Mouse (Mus musculus): Measurements from ENCODE around the gene Olfr68. TPM values are rescaled to one million over a fixed set of nuclear protein-coding genes. Genes with fewer than 3 reads are reported as not detected.

Gene Olfr68
- polyA plus RNA-seq (2015; fragmentation: Nextera tagmentation; extraction: Ambion mirVana) = 0.02 TPM in 1 of 2 replicates, not detected in the other

GRCm38 (mm10) chr7:103779598-103779997 is at the start of gene Olfr68:
Gene Olfr68, minus strand, starts transcription at chr7:103779698.

GRCm38 (mm10) chr7:103827808-103828207 is 48.3 kb upstream of the Olfr68 start, which contains the start of gene Hbb-bs:
Gene Hbb-bs, minus strand, starts transcription at chr7:103828096.

GRCm38 (mm10) chr7:103813766-103814165 is 34.3 kb upstream of the Olfr68 start, which contains the start of gene Hbb-bt:
Gene Hbb-bt, minus strand, starts transcription at chr7:103813996.

GRCm38 (mm10) chr7:103791721-103792120 is 12.2 kb upstream of the Olfr68 start, which contains the start of gene Olfr67:
Gene Olfr67, minus strand, starts transcription at chr7:103791821.

GRCm38 (mm10) chr7:103771494-103771893 is 8.0 kb downstream of the Olfr68 start, which contains the start of gene Olfr69:
Gene Olfr69, minus strand, starts transcription at chr7:103771594.

GRCm38 (mm10) chr7:103757233-103757632 is 22.3 kb downstream of the Olfr68 start, which contains the start of gene Olfr630:
Gene Olfr630, minus strand, starts transcription at chr7:103757333.

GRCm38 (mm10) chr7:103744843-103745242 is 34.7 kb downstream of the Olfr68 start, which contains the start of gene Olfr629:
Gene Olfr629, minus strand, starts transcription at chr7:103744943.

GRCm38 (mm10) chr7:103730074-103730473 is 49.4 kb downstream of the Olfr68 start, which contains the start of gene Olfr628:
Gene Olfr628, plus strand, starts transcription at chr7:103730374.

Other genes starting within 250 kb of the Olfr68 start
- not detected in 2 replicates for gene Olfr612, start 237.0 kb downstream of the Olfr68 start, polyA plus RNA-seq (2015; fragmentation: Nextera tagmentation; extraction: Ambion mirVana)
- gene Olfr613, start 231.6 kb downstream of the Olfr68 start, polyA plus RNA-seq (2015; fragmentation: Nextera tagmentation; extraction: Ambion mirVana) = not detected in 2 replicates
- not detected in 2 replicates for gene Olfr615, start 223.6 kb downstream of the Olfr68 start, polyA plus RNA-seq (2015; fragmentation: Nextera tagmentation; extraction: Ambion mirVana)
- gene Olfr616, start 210.6 kb downstream of the Olfr68 start, polyA plus RNA-seq (2015; fragmentation: Nextera tagmentation; extraction: Ambion mirVana) = not detected in 2 replicates
- gene Olfr617, start 206.6 kb downstream of the Olfr68 start, polyA plus RNA-seq (2015; fragmentation: Nextera tagmentation; extraction: Ambion mirVana) = not detected in 2 replicates
- gene Olfr618, start 189.6 kb downstream of the Olfr68 start, polyA plus RNA-seq (2015; fragmentation: Nextera tagmentation; extraction: Ambion mirVana) = not detected in 2 replicates
- gene Olfr619, start 179.1 kb downstream of the Olfr68 start, polyA plus RNA-seq (2015; fragmentation: Nextera tagmentation; extraction: Ambion mirVana) = not detected in 2 replicates
- gene Olfr620, start 167.2 kb downstream of the Olfr68 start, polyA plus RNA-seq (2015; fragmentation: Nextera tagmentation; extraction: Ambion mirVana) = not detected in 2 replicates
- gene Olfr622, start 137.0 kb downstream of the Olfr68 start, polyA plus RNA-seq (2015; fragmentation: Nextera tagmentation; extraction: Ambion mirVana) = not detected in 2 replicates
- not detected in 2 replicates for gene Olfr623, start 116.0 kb downstream of the Olfr68 start, polyA plus RNA-seq (2015; fragmentation: Nextera tagmentation; extraction: Ambion mirVana)
- gene Olfr624, start 108.5 kb downstream of the Olfr68 start, polyA plus RNA-seq (2015; fragmentation: Nextera tagmentation; extraction: Ambion mirVana) = 0.02 and 0.08 TPM in 2 replicates
- gene Olfr625-ps1, start 97.0 kb downstream of the Olfr68 start, polyA plus RNA-seq (2015; fragmentation: Nextera tagmentation; extraction: Ambion mirVana) = not detected in 2 replicates
- not detected in 2 replicates for gene Olfr243, start 65.0 kb downstream of the Olfr68 start, polyA plus RNA-seq (2015; fragmentation: Nextera tagmentation; extraction: Ambion mirVana)
- gene Olfr628, start 49.3 kb downstream of the Olfr68 start, polyA plus RNA-seq (2015; fragmentation: Nextera tagmentation; extraction: Ambion mirVana) = not detected in 2 replicates
- 0.14 and 0.19 TPM in 2 replicates for gene Olfr629, start 34.8 kb downstream of the Olfr68 start, polyA plus RNA-seq (2015; fragmentation: Nextera tagmentation; extraction: Ambion mirVana)
- gene Olfr630, start 22.4 kb downstream of the Olfr68 start, polyA plus RNA-seq (2015; fragmentation: Nextera tagmentation; extraction: Ambion mirVana) = not detected in 2 replicates
- gene Olfr69, start 8.1 kb downstream of the Olfr68 start, polyA plus RNA-seq (2015; fragmentation: Nextera tagmentation; extraction: Ambion mirVana) = 0.05 TPM in 1 of 2 replicates, not detected in the other
- not detected in 2 replicates for gene Olfr67, start 12.1 kb upstream of the Olfr68 start, polyA plus RNA-seq (2015; fragmentation: Nextera tagmentation; extraction: Ambion mirVana)
- gene Hbb-bt, start 34.3 kb upstream of the Olfr68 start, polyA plus RNA-seq (2015; fragmentation: Nextera tagmentation; extraction: Ambion mirVana) = 27,857 and 31,285 TPM in 2 replicates
- 96,477 and 101,005 TPM in 2 replicates for gene Hbb-bs, start 48.4 kb upstream of the Olfr68 start, polyA plus RNA-seq (2015; fragmentation: Nextera tagmentation; extraction: Ambion mirVana)
- gene Hbb-bh2, start 60.8 kb upstream of the Olfr68 start, polyA plus RNA-seq (2015; fragmentation: Nextera tagmentation; extraction: Ambion mirVana) = not detected in 2 replicates
- 1.3 and 1.9 TPM in 2 replicates for gene Hbb-bh1, start 63.5 kb upstream of the Olfr68 start, polyA plus RNA-seq (2015; fragmentation: Nextera tagmentation; extraction: Ambion mirVana)
- gene Hbb-y, start 73.5 kb upstream of the Olfr68 start, polyA plus RNA-seq (2015; fragmentation: Nextera tagmentation; extraction: Ambion mirVana) = 2.9 and 3.0 TPM in 2 replicates
- gene Olfr66, start 106.6 kb upstream of the Olfr68 start, polyA plus RNA-seq (2015; fragmentation: Nextera tagmentation; extraction: Ambion mirVana) = not detected in 2 replicates
- 0.02 TPM in 1 of 2 replicates, not detected in the other for gene Olfr64, start 114.8 kb upstream of the Olfr68 start, polyA plus RNA-seq (2015; fragmentation: Nextera tagmentation; extraction: Ambion mirVana)
- not detected in 2 replicates for gene Olfr65, start 123.8 kb upstream of the Olfr68 start, polyA plus RNA-seq (2015; fragmentation: Nextera tagmentation; extraction: Ambion mirVana)
- gene Olfr631, start 149.1 kb upstream of the Olfr68 start, polyA plus RNA-seq (2015; fragmentation: Nextera tagmentation; extraction: Ambion mirVana) = not detected in 2 replicates
- 0.07 TPM in 1 of 2 replicates, not detected in the other for gene Olfr632, start 154.6 kb upstream of the Olfr68 start, polyA plus RNA-seq (2015; fragmentation: Nextera tagmentation; extraction: Ambion mirVana)
- gene Olfr633, start 164.7 kb upstream of the Olfr68 start, polyA plus RNA-seq (2015; fragmentation: Nextera tagmentation; extraction: Ambion mirVana) = not detected in 2 replicates
- gene Olfr635, start 191.5 kb upstream of the Olfr68 start, polyA plus RNA-seq (2015; fragmentation: Nextera tagmentation; extraction: Ambion mirVana) = not detected in 2 replicates
- not detected in 2 replicates for gene Olfr638, start 219.0 kb upstream of the Olfr68 start, polyA plus RNA-seq (2015; fragmentation: Nextera tagmentation; extraction: Ambion mirVana)
- gene Olfr639, start 237.6 kb upstream of the Olfr68 start, polyA plus RNA-seq (2015; fragmentation: Nextera tagmentation; extraction: Ambion mirVana) = not detected in 2 replicates
- not detected in 2 replicates for gene Olfr640, start 245.9 kb upstream of the Olfr68 start, polyA plus RNA-seq (2015; fragmentation: Nextera tagmentation; extraction: Ambion mirVana)